Mouse (Mus musculus): Measurements from ENCODE around the gene Angpt4.

Gene Angpt4

DNA sequence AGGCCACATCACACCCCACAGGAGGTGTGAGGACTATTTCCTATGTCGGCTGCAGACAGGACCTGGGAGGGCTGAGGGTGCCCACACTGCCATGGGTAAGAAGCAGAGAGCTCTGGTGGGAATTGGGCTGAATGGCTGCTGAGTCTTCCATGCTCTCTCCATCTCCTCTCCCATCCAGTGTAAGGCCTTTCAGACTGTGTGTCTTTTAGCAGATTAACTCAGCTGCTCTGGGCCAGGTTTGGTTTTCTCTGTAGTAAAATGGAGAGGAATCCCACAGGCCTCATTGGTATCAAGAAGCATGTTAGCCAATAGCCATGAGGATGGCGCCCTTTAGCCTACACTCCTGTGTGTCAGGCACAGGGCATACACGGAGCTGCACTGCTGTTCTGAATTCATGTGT, 1.6 kb upstream of the Angpt4 start:
- in situ Hi-C loops (cut with MboI; ENCODE audit: low pct_unique_long_range_greater_than_20kb in 1 of 2, low sequenced_read_pairs in 2 of 2, unreplicated experiment in 1 of 2): no loop called here

DNA sequence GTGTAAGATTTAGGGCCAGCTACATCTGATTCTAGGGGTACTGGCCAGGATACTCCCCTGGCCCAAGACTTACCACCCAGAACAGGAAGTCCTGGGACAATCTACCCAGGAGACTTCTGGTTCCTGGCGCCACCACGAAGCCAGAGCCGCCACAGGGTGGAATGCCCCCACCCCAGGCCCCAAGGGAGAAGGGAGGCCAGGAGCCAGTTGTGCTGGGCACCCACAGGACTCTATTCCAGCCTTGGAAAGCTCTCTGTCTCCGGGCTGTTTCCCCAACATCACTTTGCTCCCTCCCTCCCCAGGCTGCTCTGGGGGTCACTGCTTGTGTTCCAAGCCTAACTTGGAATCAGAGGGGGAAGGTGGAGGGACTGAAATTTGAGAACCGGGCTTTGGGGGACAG, 512 bp upstream of the Angpt4 start:
- in situ Hi-C loops (cut with MboI; ENCODE audit: low pct_unique_long_range_greater_than_20kb in 1 of 2, low sequenced_read_pairs in 2 of 2, unreplicated experiment in 1 of 2): no loop called here

DNA sequence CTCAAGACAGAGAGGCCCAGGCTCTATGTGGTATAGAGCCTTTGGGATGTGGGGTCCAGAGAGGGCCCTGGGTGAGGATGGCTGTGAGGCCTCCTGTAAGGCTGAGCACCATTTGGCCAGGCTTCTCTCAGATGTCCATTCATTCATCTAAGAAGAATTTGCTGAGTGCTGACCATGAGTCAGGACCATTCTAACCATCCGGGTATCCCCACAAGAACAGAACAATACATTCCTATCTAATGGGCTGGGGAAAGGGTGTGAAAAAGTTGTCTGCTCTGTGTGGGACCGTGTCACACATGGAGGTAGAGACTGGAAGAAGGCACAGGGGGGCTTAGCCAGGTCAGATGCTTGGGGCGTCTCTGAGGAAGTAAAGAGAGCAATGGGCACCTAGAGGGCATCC, 741 bp downstream of the Angpt4 start:
- in situ Hi-C loops (cut with MboI; ENCODE audit: low pct_unique_long_range_greater_than_20kb in 1 of 2, low sequenced_read_pairs in 2 of 2, unreplicated experiment in 1 of 2): no loop called here

DNA sequence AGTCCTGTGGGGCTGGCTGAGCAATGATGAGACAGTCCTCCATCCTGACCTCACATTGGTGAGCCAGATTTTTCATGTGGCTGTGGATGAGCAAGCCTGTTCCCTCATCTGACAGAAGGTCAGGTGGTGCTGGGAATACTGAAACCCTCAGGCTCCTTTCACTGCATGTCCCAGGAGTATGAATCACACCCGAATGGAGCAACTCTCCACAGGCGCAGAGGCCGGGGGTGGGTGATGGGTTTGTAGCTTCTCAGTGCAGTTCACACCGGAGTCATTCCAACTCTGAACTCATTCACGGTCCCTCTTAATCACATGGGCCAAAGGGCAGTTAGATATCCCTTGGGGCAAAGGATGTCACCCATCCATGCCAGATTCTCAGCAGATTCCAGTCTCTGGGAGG, 3.1 kb downstream of the Angpt4 start:
- in situ Hi-C loops (cut with MboI; ENCODE audit: low pct_unique_long_range_greater_than_20kb in 1 of 2, low sequenced_read_pairs in 2 of 2, unreplicated experiment in 1 of 2): no loop called here

DNA sequence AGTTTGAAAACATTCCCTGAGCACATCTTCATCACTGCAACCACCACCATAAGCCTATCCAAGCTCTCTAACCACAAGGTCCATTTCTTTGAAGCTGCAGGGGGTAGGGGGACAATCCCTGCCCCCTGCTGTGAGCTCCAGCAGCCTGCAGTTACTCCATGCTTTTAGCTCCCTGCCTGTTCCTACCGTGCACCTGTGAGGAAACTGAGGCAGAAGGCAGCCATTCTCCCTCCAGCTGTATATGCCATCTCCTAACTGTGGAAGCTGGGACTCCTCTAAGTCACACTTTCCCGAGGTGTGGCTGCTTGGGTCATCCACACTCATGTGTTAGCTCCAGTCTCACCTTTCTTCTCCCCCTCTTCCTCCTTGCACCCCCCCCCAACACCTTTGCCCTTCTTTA, 4.1 kb downstream of the Angpt4 start:
- in situ Hi-C loops (cut with MboI; ENCODE audit: low pct_unique_long_range_greater_than_20kb in 1 of 2, low sequenced_read_pairs in 2 of 2, unreplicated experiment in 1 of 2): no loop called here

DNA sequence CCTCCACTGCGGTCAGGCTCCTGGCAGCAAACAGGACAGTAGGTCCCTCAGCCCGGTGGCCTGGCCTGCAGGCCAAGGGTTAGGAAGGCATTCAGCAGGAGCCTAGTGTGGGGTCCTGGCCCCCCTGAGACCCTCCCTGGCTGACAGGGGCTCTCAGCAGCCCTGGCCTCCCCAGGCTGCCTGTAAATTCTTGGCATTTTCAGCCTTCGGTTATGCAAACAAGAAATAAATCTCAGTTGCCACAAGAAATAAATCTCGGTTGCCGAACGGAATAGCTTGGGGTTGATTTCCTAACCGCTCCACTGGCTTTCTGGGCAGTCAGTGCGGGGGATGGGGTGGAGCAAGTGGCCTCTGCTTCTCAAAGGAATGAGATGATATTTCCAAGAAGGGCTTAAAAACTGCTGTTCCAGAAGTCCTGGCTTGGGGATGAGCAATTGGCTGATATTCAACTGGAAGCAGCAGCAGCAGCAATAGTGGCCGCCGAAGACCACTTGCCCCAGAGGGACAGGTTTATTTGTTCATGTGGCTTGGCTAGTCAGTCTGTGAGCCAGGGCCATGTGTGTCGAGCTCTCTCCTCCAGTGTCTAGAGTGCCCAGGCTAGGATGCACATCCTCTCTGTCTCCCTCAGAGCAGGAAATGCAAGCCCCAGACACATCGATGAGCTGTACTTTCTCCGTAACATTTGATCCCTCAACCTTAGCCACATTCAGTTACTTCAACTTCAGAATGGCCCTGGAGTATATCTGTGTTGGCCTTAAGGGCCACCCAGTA, 5.2 kb downstream of the Angpt4 start:
- in situ Hi-C loops (cut with MboI; ENCODE audit: low pct_unique_long_range_greater_than_20kb in 1 of 2, low sequenced_read_pairs in 2 of 2, unreplicated experiment in 1 of 2): no loop called here

DNA sequence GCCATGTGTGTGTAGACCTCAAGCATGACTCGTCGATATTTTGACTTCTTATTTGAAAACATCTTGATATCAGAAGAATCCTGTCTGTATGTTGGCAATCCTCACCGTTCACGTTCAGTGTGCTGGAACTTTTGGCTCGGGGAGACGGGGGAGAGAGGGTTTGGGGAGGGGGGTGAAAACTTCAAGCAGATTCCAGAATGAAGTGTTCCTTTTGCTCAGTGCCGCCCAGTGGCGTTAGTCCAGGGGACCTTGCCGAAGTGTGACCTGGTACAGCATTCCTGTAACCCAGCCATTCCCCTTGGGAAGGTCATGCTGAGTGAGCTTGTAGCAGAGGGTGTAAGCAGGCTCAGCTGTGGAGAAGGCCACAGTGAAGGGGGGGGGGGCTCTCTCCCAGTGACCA, 8.1 kb downstream of the Angpt4 start:
- in situ Hi-C loops (cut with MboI; ENCODE audit: low pct_unique_long_range_greater_than_20kb in 1 of 2, low sequenced_read_pairs in 2 of 2, unreplicated experiment in 1 of 2): no loop called here

DNA sequence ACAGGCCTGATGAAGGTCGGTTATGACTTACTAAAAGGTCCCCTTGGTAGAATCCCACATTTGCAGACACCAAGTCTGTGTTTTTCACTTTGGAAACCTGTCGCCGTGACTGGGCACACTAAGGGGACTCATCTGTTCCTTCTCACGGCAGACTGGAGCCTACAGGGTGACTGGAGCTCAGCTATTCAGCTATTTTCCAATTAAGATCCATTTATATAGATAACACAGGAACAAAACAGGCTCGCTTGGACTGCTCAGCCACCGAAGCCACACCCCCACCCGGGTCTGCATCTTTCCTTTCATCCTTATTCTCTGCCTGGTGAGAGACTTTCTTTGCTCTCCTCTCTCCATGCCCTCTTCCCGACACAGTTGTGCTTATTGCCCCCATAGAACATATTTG, 10.1 kb downstream of the Angpt4 start:
- in situ Hi-C loops (cut with MboI; ENCODE audit: low pct_unique_long_range_greater_than_20kb in 1 of 2, low sequenced_read_pairs in 2 of 2, unreplicated experiment in 1 of 2): no loop called here

DNA sequence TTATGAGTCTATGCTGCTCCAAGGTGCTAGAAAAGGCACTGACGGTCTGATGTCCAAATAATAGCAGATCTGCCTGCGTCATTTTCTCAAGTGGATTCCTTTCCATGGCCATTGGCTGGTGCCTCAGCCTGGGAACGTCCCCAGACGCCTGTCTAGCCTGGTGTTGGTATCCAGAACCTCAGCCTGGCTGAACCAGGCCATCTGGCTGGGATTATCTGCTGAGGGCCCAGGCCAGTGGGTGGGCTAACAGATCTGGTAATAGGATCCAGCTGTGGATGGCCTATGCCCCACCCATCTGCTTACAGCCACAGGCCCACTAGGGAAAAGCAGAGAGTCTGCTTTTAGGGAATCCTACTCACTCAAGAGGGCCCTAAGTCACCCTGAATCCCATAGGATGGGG, 10.6 kb downstream of the Angpt4 start:
- in situ Hi-C loops (cut with MboI; ENCODE audit: low pct_unique_long_range_greater_than_20kb in 1 of 2, low sequenced_read_pairs in 2 of 2, unreplicated experiment in 1 of 2): no loop called here

DNA sequence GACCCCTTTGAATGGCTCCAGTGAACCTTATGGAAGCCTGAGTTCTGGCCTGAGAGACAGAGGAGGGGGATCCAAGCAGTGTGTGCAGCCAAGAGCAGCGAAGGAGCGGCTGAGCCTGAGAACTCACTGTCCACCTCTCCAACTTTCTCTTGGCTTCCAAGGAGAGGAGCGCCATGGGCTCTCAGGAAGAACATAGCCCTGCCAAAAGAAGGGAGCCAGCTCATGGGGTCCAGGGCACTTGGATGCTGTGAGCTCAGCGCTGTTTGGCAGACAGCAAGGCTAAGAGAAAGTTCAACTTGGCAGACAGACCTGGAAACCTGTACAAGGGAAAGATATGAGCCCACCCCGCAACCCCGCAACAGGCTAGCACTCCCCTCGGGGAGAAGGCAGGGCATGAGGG, 13.3 kb downstream of the Angpt4 start:
- in situ Hi-C loops (cut with MboI; ENCODE audit: low pct_unique_long_range_greater_than_20kb in 1 of 2, low sequenced_read_pairs in 2 of 2, unreplicated experiment in 1 of 2): no loop called here

DNA sequence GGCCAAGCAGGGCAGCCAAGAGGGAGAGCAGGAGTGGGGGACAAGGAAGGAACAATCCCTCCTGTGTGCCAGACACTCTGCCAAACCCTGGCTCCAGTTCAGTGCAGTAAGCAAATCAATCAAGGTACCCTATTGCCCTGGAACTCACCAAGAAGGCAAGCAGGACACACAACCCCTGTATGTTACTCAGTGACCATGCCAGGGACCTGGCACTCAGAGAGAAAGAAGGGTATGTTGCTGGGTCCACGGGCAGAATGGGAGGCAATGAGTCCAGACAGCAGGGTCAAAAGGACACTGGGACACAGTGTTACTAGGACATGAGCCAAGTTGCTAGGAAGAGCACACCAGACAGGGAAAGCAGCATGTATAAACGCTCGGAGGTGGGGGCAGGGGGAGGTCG, 14.7 kb downstream of the Angpt4 start:
- in situ Hi-C loops (cut with MboI; ENCODE audit: low pct_unique_long_range_greater_than_20kb in 1 of 2, low sequenced_read_pairs in 2 of 2, unreplicated experiment in 1 of 2): no loop called here

DNA sequence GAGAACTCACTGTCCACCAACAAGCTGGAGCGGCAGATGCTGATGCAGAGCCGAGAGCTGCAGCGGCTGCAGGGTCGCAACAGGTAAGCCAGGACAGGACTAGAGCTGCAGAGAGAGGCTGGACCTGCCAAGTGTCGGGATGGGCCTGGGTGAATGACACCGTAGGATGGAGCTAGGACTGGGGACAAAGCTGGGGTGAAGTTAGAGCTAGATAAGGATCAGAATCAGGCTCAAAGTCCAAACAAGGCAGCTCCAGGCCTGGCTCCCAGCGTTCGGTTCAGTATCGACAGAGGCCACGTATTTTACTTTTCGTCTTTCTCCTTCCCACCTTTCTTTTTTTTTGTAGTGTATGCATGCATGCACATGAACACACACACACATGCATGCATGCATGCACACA, 16.1 kb downstream of the Angpt4 start:
- in situ Hi-C loops (cut with MboI; ENCODE audit: low pct_unique_long_range_greater_than_20kb in 1 of 2, low sequenced_read_pairs in 2 of 2, unreplicated experiment in 1 of 2): no loop called here

DNA sequence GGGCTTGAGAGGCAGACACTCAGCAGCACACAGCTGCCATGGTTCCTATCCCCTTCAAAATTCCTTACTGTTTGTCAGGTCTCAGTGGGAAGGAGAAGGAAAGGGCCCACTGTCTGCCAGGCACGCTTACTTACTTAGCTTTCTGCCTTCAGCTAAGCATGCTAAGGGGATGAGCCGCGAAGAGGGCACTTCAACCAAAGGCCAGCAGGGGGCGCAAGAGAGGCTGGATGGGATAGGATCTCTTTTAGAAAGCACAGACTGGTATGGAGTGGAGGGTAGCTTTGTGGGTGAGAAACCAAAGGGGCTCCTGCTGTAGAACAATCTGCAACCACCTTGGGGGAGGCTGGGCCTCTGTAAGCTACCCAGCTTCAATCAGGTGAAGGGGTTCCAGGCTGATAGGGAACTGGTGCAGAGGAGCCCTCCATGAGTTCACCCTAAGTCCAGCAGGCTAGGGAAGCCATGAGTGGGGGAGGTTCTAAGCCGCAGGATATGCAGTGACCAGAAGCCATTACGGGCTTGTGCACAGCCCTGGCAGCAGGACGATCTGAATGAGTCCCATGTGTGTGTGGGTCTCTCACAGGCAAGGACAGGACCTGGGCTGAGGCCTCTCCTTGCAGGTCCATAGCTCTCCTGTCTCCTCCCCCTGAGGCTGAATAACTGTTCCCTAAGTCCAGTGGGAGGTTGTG, 19.5 kb downstream of the Angpt4 start:
- in situ Hi-C loops (cut with MboI; ENCODE audit: low pct_unique_long_range_greater_than_20kb in 1 of 2, low sequenced_read_pairs in 2 of 2, unreplicated experiment in 1 of 2): no loop called here

DNA sequence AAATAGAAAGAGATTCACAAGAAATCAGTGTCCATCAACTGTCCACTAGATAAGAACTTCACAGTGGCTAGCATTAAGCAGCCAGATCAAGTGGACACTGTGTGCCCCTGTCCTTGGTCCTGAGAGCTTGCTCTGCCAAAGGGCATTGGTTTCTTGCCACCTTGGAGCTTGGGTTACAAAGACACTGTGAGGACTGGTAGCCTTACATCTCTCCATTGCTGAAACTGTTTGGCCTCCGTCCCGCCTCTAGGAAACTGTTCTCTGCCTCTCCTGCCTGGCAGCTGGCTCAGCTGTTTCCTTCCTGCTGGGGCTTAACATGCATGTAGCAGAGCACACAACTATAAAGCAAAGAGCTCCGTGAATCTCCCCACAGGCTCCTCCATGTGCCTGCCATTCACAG, 26.9 kb downstream of the Angpt4 start:
- in situ Hi-C loops (cut with MboI; ENCODE audit: low pct_unique_long_range_greater_than_20kb in 1 of 2, low sequenced_read_pairs in 2 of 2, unreplicated experiment in 1 of 2): no loop called here

DNA sequence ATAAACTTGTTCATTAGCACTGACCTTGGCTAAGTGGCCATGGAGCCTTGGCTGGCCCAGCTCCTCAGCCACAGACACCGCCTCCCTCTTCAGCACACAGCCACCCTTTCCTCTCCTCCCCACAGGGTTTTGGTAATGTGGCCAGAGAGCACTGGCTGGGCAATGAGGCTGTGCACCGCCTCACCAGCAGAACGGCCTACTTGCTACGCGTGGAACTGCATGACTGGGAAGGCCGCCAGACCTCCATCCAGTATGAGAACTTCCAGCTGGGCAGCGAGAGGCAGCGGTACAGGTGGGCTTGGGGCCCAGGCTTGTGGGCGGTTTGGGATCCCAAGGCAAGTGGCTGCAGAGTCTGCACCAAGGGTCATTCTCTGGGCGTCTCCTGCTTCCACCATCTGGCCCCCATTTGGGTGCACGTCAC, 27.8 kb downstream of the Angpt4 start:
- in situ Hi-C loops (cut with MboI; ENCODE audit: low pct_unique_long_range_greater_than_20kb in 1 of 2, low sequenced_read_pairs in 2 of 2, unreplicated experiment in 1 of 2): no loop called here

DNA sequence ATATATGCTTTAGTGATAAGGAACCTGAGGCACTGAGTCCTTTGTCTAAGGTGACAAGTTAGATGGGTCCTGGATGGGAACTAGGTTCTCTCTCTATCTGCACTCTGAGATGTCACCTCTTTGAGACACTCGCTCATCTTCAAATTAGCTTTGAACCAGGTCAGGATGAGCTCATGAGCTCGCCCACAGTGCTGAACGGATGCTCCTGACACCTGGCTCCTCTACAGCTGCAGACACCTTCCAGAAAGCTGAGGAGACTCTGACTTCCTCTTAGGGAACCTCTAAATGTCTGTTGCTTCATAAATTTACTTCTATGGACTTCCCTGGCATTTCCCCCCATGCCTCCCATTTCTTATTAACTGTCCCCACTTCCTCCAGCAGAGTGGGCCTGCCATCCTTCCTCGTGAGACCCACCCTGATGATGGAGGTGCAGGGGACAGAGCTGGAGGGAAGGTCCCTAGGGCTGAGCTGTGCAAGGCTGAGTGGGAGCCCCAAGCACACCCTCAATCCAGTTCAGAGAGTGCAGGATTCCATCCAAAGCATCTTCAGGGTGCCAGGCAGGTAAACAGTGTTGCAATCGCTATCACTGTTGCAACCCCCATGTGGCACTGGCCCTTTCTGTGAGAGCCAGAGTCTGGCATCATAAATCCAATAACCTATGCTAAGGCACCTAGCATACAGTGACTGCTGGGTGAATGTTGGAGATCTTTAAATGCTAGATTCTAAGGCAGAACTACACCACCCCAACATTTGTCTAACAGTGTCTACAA, 28.8 kb downstream of the Angpt4 start:
- in situ Hi-C loops (cut with MboI; ENCODE audit: low pct_unique_long_range_greater_than_20kb in 1 of 2, low sequenced_read_pairs in 2 of 2, unreplicated experiment in 1 of 2): loop anchor here in 1 of 2 experiments (5.0 kb wide), 1 partner anchor 37 kb away; no protein-coding TSS in a partner anchor

DNA sequence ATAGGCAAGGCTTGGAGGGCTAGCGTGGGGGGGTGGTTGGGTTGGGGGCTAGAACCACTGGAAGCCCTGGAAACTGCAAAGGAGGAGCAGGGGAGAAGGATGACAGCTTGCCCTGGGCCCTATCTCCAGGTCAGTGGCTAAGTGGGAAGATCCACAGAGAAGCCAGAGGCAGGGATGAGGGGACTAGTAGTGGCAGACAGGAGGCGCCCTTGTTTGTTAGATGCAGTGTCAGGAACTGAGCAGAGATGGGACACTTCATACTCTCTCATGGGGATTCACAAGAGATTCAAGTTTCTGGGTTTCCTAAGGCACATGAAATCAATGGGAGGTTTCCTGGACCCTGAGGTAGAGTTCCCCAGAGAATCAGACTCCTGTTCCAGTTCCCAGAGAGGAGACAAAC, 30.3 kb downstream of the Angpt4 start:
- in situ Hi-C loops (cut with MboI; ENCODE audit: low pct_unique_long_range_greater_than_20kb in 1 of 2, low sequenced_read_pairs in 2 of 2, unreplicated experiment in 1 of 2): loop anchor here in 1 of 2 experiments (5.0 kb wide), 1 partner anchor 36 kb away; no protein-coding TSS in a partner anchor

DNA sequence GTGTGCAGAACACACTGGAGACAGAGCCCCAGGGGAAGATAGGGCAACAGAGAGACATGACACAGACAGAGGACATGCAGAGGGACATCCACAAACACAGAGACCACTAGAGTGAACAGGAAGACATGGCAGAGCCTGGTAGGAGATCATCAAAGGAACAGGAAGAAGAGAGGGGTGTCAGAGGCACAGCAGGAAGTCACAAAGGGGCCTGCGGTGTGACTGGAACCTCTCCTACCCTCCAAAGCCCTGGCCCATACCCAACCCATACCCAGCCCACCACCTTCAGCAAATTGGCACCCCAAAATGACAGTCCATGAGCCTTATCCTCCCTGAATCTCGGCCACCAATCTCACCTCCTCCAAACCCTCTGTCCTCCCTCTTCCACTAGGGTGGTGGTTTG, 33.1 kb downstream of the Angpt4 start:
- in situ Hi-C loops (cut with MboI; ENCODE audit: low pct_unique_long_range_greater_than_20kb in 1 of 2, low sequenced_read_pairs in 2 of 2, unreplicated experiment in 1 of 2): loop anchor here in 1 of 2 experiments (5.0 kb wide), 1 partner anchor 33 kb away; no protein-coding TSS in a partner anchor

DNA sequence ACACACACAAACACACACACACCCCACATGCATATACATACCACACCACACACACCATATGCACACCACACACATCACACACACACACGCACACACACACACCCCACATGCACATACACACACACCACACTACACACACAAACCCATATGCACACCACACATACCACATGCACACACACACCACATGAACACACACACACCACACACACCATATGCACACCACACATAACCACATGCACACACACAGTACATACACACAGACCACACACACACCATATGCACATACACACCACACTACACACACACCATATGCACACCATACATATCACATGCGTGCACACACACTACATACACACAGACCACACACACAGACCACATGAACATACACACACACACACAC, 36.6 kb downstream of the Angpt4 start:
- in situ Hi-C loops (cut with MboI; ENCODE audit: low pct_unique_long_range_greater_than_20kb in 1 of 2, low sequenced_read_pairs in 2 of 2, unreplicated experiment in 1 of 2): no loop called here

Data from mouse embryonic stem cell (cell line).